Mouse (Mus musculus) ES-E14 (cell line): ENCODE results near the gene Unc5c.

ENCODE experiments used
- CHD2 ChIP-seq: IDR thresholded peaks from 2 replicates; pipeline ENCODE4 v1.6.1; 2014; ENCODE audit warnings: mild to moderate bottlenecking, low read depth, low read length, inconsistent platforms
- HCFC1 ChIP-seq: IDR thresholded peaks from 2 replicates; pipeline ENCODE4 v1.6.1; 2012; ENCODE audit warnings: low read length, inconsistent platforms, borderline replicate concordance; ENCODE audit not compliant: insufficient read depth
- MAFK ChIP-seq: IDR thresholded peaks from 2 replicates; pipeline ENCODE4 v1.6.1; 2014; ENCODE audit warnings: mild to moderate bottlenecking, low read depth, low read length, inconsistent platforms; ENCODE audit not compliant: insufficient read depth
- ZC3H11A ChIP-seq: IDR thresholded peaks from 2 replicates; pipeline ENCODE4 v1.6.1; 2012; ENCODE audit warnings: low read depth, mild to moderate bottlenecking, inconsistent platforms, low read length, borderline replicate concordance
- ZNF384 ChIP-seq: IDR thresholded peaks from 2 replicates; pipeline ENCODE4 v1.6.1; 2012; ENCODE audit warnings: low read depth, low read length, inconsistent platforms

DNA sequence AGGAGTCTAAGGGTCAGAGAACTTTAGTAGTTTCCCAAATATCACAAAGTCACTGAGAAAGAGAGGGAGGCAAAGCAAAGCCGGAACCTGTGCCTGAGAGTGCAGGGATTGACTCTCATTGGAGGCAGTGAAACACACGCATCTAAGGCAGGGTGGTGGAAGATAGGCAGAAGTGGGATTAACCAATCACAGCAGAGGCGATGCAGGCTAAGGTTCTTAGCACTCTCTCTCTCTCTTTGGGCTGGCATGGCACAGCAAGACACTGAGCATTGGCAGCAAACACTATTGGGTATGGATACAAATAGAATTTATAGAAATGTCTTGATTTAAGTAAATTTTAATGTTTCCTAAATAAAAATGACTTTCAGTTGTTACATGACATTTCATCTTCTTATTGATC is 406.8 kb downstream of the Unc5c start:
- TF ChIP-seq CHD2 = no peak
- no peak for TF ChIP-seq HCFC1
- no peak for TF ChIP-seq ZC3H11A
- TF ChIP-seq ZNF384 = no peak
- no peak for TF ChIP-seq MAFK
